Mouse (Mus musculus): ENCODE measurements around the gene Gtf2a1l. TPM values are rescaled to one million over a fixed set of nuclear protein-coding genes. Genes with fewer than 3 reads are reported as not detected.

Gene Gtf2a1l
- total RNA-seq, 2 experiments from 2014 or later: not detected

GRCm38 (mm10) chr17:88670800-88671199 is 2.3 kb downstream of the Gtf2a1l start:
- DNase-seq (ENCODE audit: low spot score in 2 of 2): no peak
- Histone ChIP-seq H3K4me3 (no peak overlapping the region), H3K27ac (no peak overlapping the region)
- TF ChIP-seq CTCF (conservative IDR thresholded peaks at IDR 0.05): no peak

- peak; percentile 74 for TF ChIP-seq CTCF (conservative IDR thresholded peaks at IDR 0.05)
- no peak overlapping the region for H3K27ac ChIP-seq
- H3K4me3 ChIP-seq: no peak overlapping the region
Measured at GRCm38 (mm10) chr17:88675310-88676309, 7.2 kb downstream of the Gtf2a1l start.

GRCm38 (mm10) chr17:88688226-88688625 is 19.8 kb downstream of the Gtf2a1l start:
- TF ChIP-seq CTCF (conservative IDR thresholded peaks at IDR 0.05): no peak
- no peak for DNase-seq (ENCODE audit: low spot score in 2 of 2)
- H3K4me3 ChIP-seq: no peak overlapping the region
- H3K27ac ChIP-seq: no peak overlapping the region

More at GRCm38 (mm10) chr17:88675310-88676309, 7.2 kb downstream of the Gtf2a1l start:
- DNase-seq (ENCODE audit: low spot score in 2 of 2): no peak

GRCm38 (mm10) chr17:88696656-88697333 is 28.3 kb downstream of the Gtf2a1l start:
- no peak for TF ChIP-seq CTCF (conservative IDR thresholded peaks at IDR 0.05)
- DNase-seq (ENCODE audit: low spot score in 2 of 2): peak in 1 of 2 experiments; percentile 2
- no peak overlapping the region; the same call in 1 of the 2 replicates for H3K27ac ChIP-seq
- H3K4me3 ChIP-seq: no peak overlapping the region

- DNase-seq (ENCODE audit: low spot score in 2 of 2): no peak
- TF ChIP-seq CTCF (conservative IDR thresholded peaks at IDR 0.05): no peak
- no peak overlapping the region for H3K4me3 ChIP-seq
- no peak overlapping the region for H3K27ac ChIP-seq
Measured at GRCm38 (mm10) chr17:88700901-88701300, 32.4 kb downstream of the Gtf2a1l start.

- TF ChIP-seq CTCF (conservative IDR thresholded peaks at IDR 0.05): no peak
- DNase-seq (ENCODE audit: low spot score in 2 of 2): no peak
- Histone ChIP-seq H3K4me3 (no peak overlapping the region), H3K27ac (no peak overlapping the region)
Measured at GRCm38 (mm10) chr17:88702345-88702744, 33.9 kb downstream of the Gtf2a1l start.

- Histone ChIP-seq H3K27ac (no peak overlapping the region), H3K4me3 (no peak overlapping the region)
- DNase-seq (ENCODE audit: low spot score in 2 of 2): no peak
- no peak for TF ChIP-seq CTCF (conservative IDR thresholded peaks at IDR 0.05)
Measured at GRCm38 (mm10) chr17:88703112-88703511, 34.7 kb downstream of the Gtf2a1l start.

GRCm38 (mm10) chr17:88706231-88706649 is 37.8 kb downstream of the Gtf2a1l start:
- TF ChIP-seq CTCF (conservative IDR thresholded peaks at IDR 0.05): no peak
- DNase-seq (ENCODE audit: low spot score in 2 of 2): no peak
- no peak overlapping the region for H3K4me3 ChIP-seq
- no peak overlapping the region for H3K27ac ChIP-seq

- Histone ChIP-seq H3K27ac (no peak overlapping the region), H3K4me3 (peak overlapping the region; percentile 37)
- DNase-seq (ENCODE audit: low spot score in 2 of 2): no peak
- TF ChIP-seq CTCF (conservative IDR thresholded peaks at IDR 0.05): no peak
Measured at GRCm38 (mm10) chr17:88749646-88750045, 81.2 kb downstream of the Gtf2a1l start.

- Histone ChIP-seq H3K4me3 (no peak overlapping the region), H3K27ac (no peak overlapping the region)
- peak; percentile 87 for TF ChIP-seq CTCF (conservative IDR thresholded peaks at IDR 0.05)
- DNase-seq (ENCODE audit: low spot score in 2 of 2): peak; percentile 41 to 67
Measured at GRCm38 (mm10) chr17:88752827-88753471, 84.5 kb downstream of the Gtf2a1l start.

GRCm38 (mm10) chr17:88753472-88753857 is 85.0 kb downstream of the Gtf2a1l start:
- DNase-seq (ENCODE audit: low spot score in 2 of 2): no peak
- no peak; the same call in 1 of the 2 replicates for TF ChIP-seq CTCF (conservative IDR thresholded peaks at IDR 0.05)
- H3K27ac ChIP-seq: no peak overlapping the region
- H3K4me3 ChIP-seq: no peak overlapping the region

GRCm38 (mm10) chr17:88755776-88756175 is 87.3 kb downstream of the Gtf2a1l start:
- no peak for TF ChIP-seq CTCF (conservative IDR thresholded peaks at IDR 0.05)
- Histone ChIP-seq H3K27ac (no peak overlapping the region), H3K4me3 (no peak overlapping the region)
- DNase-seq (ENCODE audit: low spot score in 2 of 2): no peak

- no peak for TF ChIP-seq CTCF (conservative IDR thresholded peaks at IDR 0.05)
Measured at GRCm38 (mm10) chr17:88758003-88758437, 89.6 kb downstream of the Gtf2a1l start.

More at GRCm38 (mm10) chr17:88758003-88758437, 89.6 kb downstream of the Gtf2a1l start:
- DNase-seq (ENCODE audit: low spot score in 2 of 2): peak; percentile 24 to 35
- Histone ChIP-seq H3K4me3 (no peak overlapping the region), H3K27ac (no peak overlapping the region)

All from layer of hippocampus, adult 2 months (tissue).